Mouse (Mus musculus) stomach, postnatal 0 days (tissue): ENCODE data around the gene Mfn2. TPM values are rescaled to one million over a fixed set of nuclear protein-coding genes. Genes with fewer than 3 reads are reported as not detected.

Experiments used
- ATAC-seq: fragments of 200-750 bp; cut with Nextera tagmentation; 2 replicates; pipeline ENCODE4 v1.8.0; 2017; ENCODE audit not compliant: low FRiP score, low TSS enrichment
- DNase-seq: peaks from one replicate; pipeline ENCODE4 v3.0.0-alpha.2; 2016; ENCODE audit warnings: low spot score
- H3K27ac ChIP-seq: fragments of 300-500 bp; sonication (generic); replicated peaks from 2 replicates; pipeline ENCODE4 v1.5.1; 2014; ENCODE audit warnings: mild to moderate bottlenecking, control low read depth
- H3K27me3 ChIP-seq: fragments of 300-500 bp; sonication (generic); 2 replicates; pipeline ENCODE4 v1.6.1; 2014; ENCODE audit warnings: low read length; ENCODE audit not compliant: control insufficient read depth, insufficient read depth
- H3K36me3 ChIP-seq: fragments of 300-500 bp; sonication (generic); 2 replicates; pipeline ENCODE4 v1.6.1; 2014; ENCODE audit warnings: low read length, mixed read lengths; ENCODE audit not compliant: control insufficient read depth, insufficient read depth
- H3K4me1 ChIP-seq: fragments of 300-500 bp; sonication (generic); replicated peaks from 2 replicates; pipeline ENCODE4 v1.6.1; 2014; ENCODE audit warnings: antibody characterized with exemption; ENCODE audit not compliant: control insufficient read depth, insufficient read depth
- H3K4me2 ChIP-seq: fragments of 300-500 bp; sonication (generic); replicated peaks from 2 replicates; pipeline ENCODE4 v1.6.1; 2014; ENCODE audit warnings: low read depth, mild to moderate bottlenecking, control low read depth, moderate library complexity
- H3K4me3 ChIP-seq: fragments of 300-500 bp; sonication (generic); 2 replicates; pipeline ENCODE4 v1.5.1; 2014; ENCODE audit warnings: low read depth, low read length, control low read depth
- H3K9ac ChIP-seq: fragments of 300-500 bp; sonication (generic); 2 replicates; pipeline ENCODE4 v1.6.1; 2014; ENCODE audit warnings: mild to moderate bottlenecking, low read length, control low read depth, mixed read lengths
- H3K9me3 ChIP-seq: fragments of 300-500 bp; sonication (generic); 2 replicates; pipeline ENCODE4 v1.6.1; 2016; ENCODE audit warnings: low read length; ENCODE audit not compliant: control insufficient read depth
- CTCF ChIP-seq: IDR thresholded peaks from 2 replicates; pipeline ENCODE4 v1.5.1; 2016; ENCODE audit warnings: antibody characterized with exemption, low read depth, mild to moderate bottlenecking, moderate library complexity
- EP300 ChIP-seq: optimal IDR thresholded peaks from 2 replicates; pipeline ENCODE3; 2016; ENCODE audit warnings: antibody characterized with exemption
- WGBS: fragments of 180-500 bp; shearing (Covaris S2); extraction: QIAGEN DNeasy Blood & Tissue Kit; methylation state at CpG from one replicate; pipeline ENCODE4 v1.1.7; 2014; 5-methylcytosine and 5-hydroxymethylcytosine counted together
- polyA plus RNA-seq: library from polyadenylated mRNA; unstranded; fragments of >200 nt; fragmentation: Nextera tagmentation; extraction: Ambion mirVana; gene quantifications from 2 replicates; pipeline ENCODE4 v1.2.1, GENCODE M21; 2015

Mfn2 gene
- polyA plus RNA-seq, 1 experiment from 2014 or later: 26.7 TPM

- Histone ChIP-seq H3K9me3 (no peaks in the 10 kb centered on the region), H3K9ac (no peak overlapping the region), H3K27ac (no peak overlapping the region), H3K36me3 (peaks cover 11% of the 10 kb centered on the region), H3K27me3 (no peaks in the 10 kb centered on the region), H3K4me1 (0 out of 2 replicates have a peak, but pooled peaks cover 3% of the 10 kb centered on the region), H3K4me2 (no peak overlapping the region), H3K4me3 (no peak overlapping the region)
- TF ChIP-seq EP300 (no peak), CTCF (no peak)
- no peak for ATAC-seq
- DNase-seq: no peak
- 47% methylated on average over 1 of the region's 1 CpGs for WGBS
These were observed 8.1 kb downstream of the Mfn2 start for GRCm38 (mm10) chr4:147896411-147896810.

- Histone ChIP-seq H3K4me1 (0 out of 2 replicates have a peak, but pooled peaks cover 3% of the 10 kb centered on the region), H3K36me3 (peaks cover 13% of the 10 kb centered on the region), H3K4me3 (no peak overlapping the region), H3K9ac (no peak overlapping the region), H3K27ac (no peak overlapping the region), H3K9me3 (no peaks in the 10 kb centered on the region), H3K27me3 (no peaks in the 10 kb centered on the region), H3K4me2 (no peak overlapping the region)
- DNase-seq (no peak), ATAC-seq (no peak)
- WGBS: 85% methylated on average over 4 of the region's 4 CpGs
- TF ChIP-seq EP300: no peak
- no peak for TF ChIP-seq CTCF
These were observed 8.6 kb downstream of the Mfn2 start for GRCm38 (mm10) chr4:147895815-147896330.

GRCm38 (mm10) chr4:147890341-147890740 is 14.2 kb downstream of the Mfn2 start:
- DNase-seq: no peak
- no peak for TF ChIP-seq EP300
- no peak for TF ChIP-seq CTCF
- Histone ChIP-seq H3K4me1 (no peaks in the 10 kb centered on the region), H3K4me3 (no peak overlapping the region), H3K9ac (no peak overlapping the region), H3K36me3 (peaks cover 16% of the 10 kb centered on the region), H3K27me3 (no peaks in the 10 kb centered on the region), H3K4me2 (no peak overlapping the region), H3K9me3 (no peaks in the 10 kb centered on the region), H3K27ac (no peak overlapping the region)
- no peak for ATAC-seq
- WGBS: 84% methylated on average over 6 of the region's 6 CpGs

GRCm38 (mm10) chr4:147888237-147888636 is 16.3 kb downstream of the Mfn2 start:
- TF ChIP-seq CTCF: no peak
- TF ChIP-seq EP300: no peak
- DNase-seq (no peak), ATAC-seq (no peak)
- Histone ChIP-seq H3K36me3 (peaks cover 20% of the 10 kb centered on the region), H3K4me1 (no peaks in the 10 kb centered on the region), H3K4me3 (no peak overlapping the region), H3K4me2 (no peak overlapping the region), H3K9me3 (no peaks in the 10 kb centered on the region), H3K27me3 (no peaks in the 10 kb centered on the region), H3K9ac (no peak overlapping the region), H3K27ac (no peak overlapping the region)
- 94% methylated on average over 4 of the region's 4 CpGs for WGBS

GRCm38 (mm10) chr4:147887277-147887676 is 17.2 kb downstream of the Mfn2 start:
- TF ChIP-seq CTCF (no peak), EP300 (no peak)
- no peak overlapping the region for H3K4me3 ChIP-seq
- H3K4me1 ChIP-seq: no peaks in the 10 kb centered on the region
- H3K27me3 ChIP-seq: no peaks in the 10 kb centered on the region
- peaks cover 27% of the 10 kb centered on the region for H3K36me3 ChIP-seq
- no peak for ATAC-seq
- DNase-seq: no peak
- no peak overlapping the region for H3K9ac ChIP-seq
- H3K27ac ChIP-seq: no peak overlapping the region
- 93% methylated on average over 7 of the region's 7 CpGs for WGBS
- no peak overlapping the region for H3K4me2 ChIP-seq
- no peaks in the 10 kb centered on the region for H3K9me3 ChIP-seq

GRCm38 (mm10) chr4:147886158-147886557 is 18.3 kb downstream of the Mfn2 start:
- H3K4me1 ChIP-seq: no peaks in the 10 kb centered on the region
- H3K27ac ChIP-seq: no peak overlapping the region
- WGBS: 93% methylated on average over 12 of the region's 12 CpGs
- no peak for ATAC-seq
- no peaks in the 10 kb centered on the region for H3K9me3 ChIP-seq
- DNase-seq: no peak
- TF ChIP-seq CTCF (no peak), EP300 (no peak)
- no peaks in the 10 kb centered on the region for H3K27me3 ChIP-seq
- H3K4me2 ChIP-seq: no peak overlapping the region
- no peak overlapping the region for H3K9ac ChIP-seq
- peaks cover 33% of the 10 kb centered on the region for H3K36me3 ChIP-seq
- H3K4me3 ChIP-seq: no peak overlapping the region
